Mouse (Mus musculus): ENCODE measurements at regions not wholly inside any gene's neighbourhood (a gene's known extent, or its start where the extent isn't known, plus 50 kb on each side); places are given as distances from the start of the nearest gene placed in this dataset.

GRCm38 (mm10) chr1:184536311-184537200 lies 195.9 kb downstream of the Hlx start:
- peak; percentile 24; the same call in 1 of the 2 replicates for ATAC-seq (ENCODE audit: low read depth)
- H3K27me3 ChIP-seq (ENCODE audit: control insufficient read depth, insufficient read depth, low read depth, low read length) = no peaks in the 10 kb centered on the region

GRCm38 (mm10) chr1:184535691-184536090 lies 196.7 kb downstream of the Hlx start:
- H3K27ac ChIP-seq (ENCODE audit: low read length) = no peak overlapping the region
- 59% methylated on average over 3 of the region's 3 CpGs for WGBS (ENCODE audit: insufficient replicate concordance)
- ATAC-seq (ENCODE audit: low read depth) = peak; percentile 27; the same call in 1 of the 2 replicates

More at GRCm38 (mm10) chr1:184536311-184537200, 195.9 kb downstream of the Hlx start:
- no peaks in the 10 kb centered on the region for H3K36me3 ChIP-seq (ENCODE audit: control insufficient read depth, insufficient read depth)
- H3K27ac ChIP-seq (ENCODE audit: low read length) = peak overlapping the region; percentile 24; the same call in 1 of the 2 replicates
- H3K4me2 ChIP-seq (ENCODE audit: low read depth, low read length) = no peak overlapping the region
- H3K4me3 ChIP-seq (ENCODE audit: low read depth, low read length) = no peak overlapping the region
- H3K4me1 ChIP-seq (ENCODE audit: control insufficient read depth, low read depth, low read length) = no peaks in the 10 kb centered on the region
- no peaks in the 10 kb centered on the region for H3K9me3 ChIP-seq (replicated peaks; ENCODE audit: control insufficient read depth, low read length)
- no peak overlapping the region for H3K9ac ChIP-seq (ENCODE audit: low read depth, low read length)
- WGBS (ENCODE audit: insufficient replicate concordance) = 53% methylated on average over 11 of the region's 11 CpGs

GRCm38 (mm10) chr1:184534511-184534910 lies 197.9 kb downstream of the Hlx start:
- 55% methylated on average over 4 of the region's 4 CpGs for WGBS (ENCODE audit: insufficient replicate concordance)

More at GRCm38 (mm10) chr1:184535691-184536090, 196.7 kb downstream of the Hlx start:
- Histone ChIP-seq H3K9me3 (replicated peaks; ENCODE audit: control insufficient read depth, low read length) (no peaks in the 10 kb centered on the region), H3K9ac (ENCODE audit: low read depth, low read length) (no peak overlapping the region), H3K4me3 (ENCODE audit: low read depth, low read length) (no peak overlapping the region), H3K36me3 (ENCODE audit: control insufficient read depth, insufficient read depth) (no peaks in the 10 kb centered on the region), H3K4me1 (ENCODE audit: control insufficient read depth, low read depth, low read length) (no peaks in the 10 kb centered on the region), H3K4me2 (ENCODE audit: low read depth, low read length) (no peak overlapping the region), H3K27me3 (ENCODE audit: control insufficient read depth, insufficient read depth, low read depth, low read length) (no peaks in the 10 kb centered on the region)

GRCm38 (mm10) chr1:184533870-184534269 lies 198.5 kb downstream of the Hlx start:
- no peak for ATAC-seq (ENCODE audit: low read depth)
- no peak overlapping the region for H3K9ac ChIP-seq (ENCODE audit: low read depth, low read length)
- no peaks in the 10 kb centered on the region for H3K27me3 ChIP-seq (ENCODE audit: control insufficient read depth, insufficient read depth, low read depth, low read length)
- no peak overlapping the region for H3K27ac ChIP-seq (ENCODE audit: low read length)
- H3K36me3 ChIP-seq (ENCODE audit: control insufficient read depth, insufficient read depth) = no peaks in the 10 kb centered on the region
- WGBS (ENCODE audit: insufficient replicate concordance) = 38% methylated on average over 5 of the region's 5 CpGs
- no peak overlapping the region for H3K4me3 ChIP-seq (ENCODE audit: low read depth, low read length)
- H3K9me3 ChIP-seq (replicated peaks; ENCODE audit: control insufficient read depth, low read length) = no peaks in the 10 kb centered on the region
- H3K4me1 ChIP-seq (ENCODE audit: control insufficient read depth, low read depth, low read length) = no peaks in the 10 kb centered on the region
- no peak overlapping the region for H3K4me2 ChIP-seq (ENCODE audit: low read depth, low read length)

More at GRCm38 (mm10) chr1:184534511-184534910, 197.9 kb downstream of the Hlx start:
- Histone ChIP-seq H3K9me3 (replicated peaks; ENCODE audit: control insufficient read depth, low read length) (no peaks in the 10 kb centered on the region), H3K9ac (ENCODE audit: low read depth, low read length) (no peak overlapping the region), H3K36me3 (ENCODE audit: control insufficient read depth, insufficient read depth) (no peaks in the 10 kb centered on the region), H3K4me1 (ENCODE audit: control insufficient read depth, low read depth, low read length) (no peaks in the 10 kb centered on the region), H3K27me3 (ENCODE audit: control insufficient read depth, insufficient read depth, low read depth, low read length) (no peaks in the 10 kb centered on the region), H3K4me3 (ENCODE audit: low read depth, low read length) (no peak overlapping the region), H3K27ac (ENCODE audit: low read length) (no peak overlapping the region), H3K4me2 (ENCODE audit: low read depth, low read length) (no peak overlapping the region)
- no peak for ATAC-seq (ENCODE audit: low read depth)

- Histone ChIP-seq H3K4me2 (ENCODE audit: low read depth, low read length) (no peak overlapping the region), H3K9me3 (replicated peaks; ENCODE audit: control insufficient read depth, low read length) (no peaks in the 10 kb centered on the region), H3K36me3 (ENCODE audit: control insufficient read depth, insufficient read depth) (no peaks in the 10 kb centered on the region), H3K27me3 (ENCODE audit: control insufficient read depth, insufficient read depth, low read depth, low read length) (no peaks in the 10 kb centered on the region), H3K4me1 (ENCODE audit: control insufficient read depth, low read depth, low read length) (no peaks in the 10 kb centered on the region), H3K4me3 (ENCODE audit: low read depth, low read length) (no peak overlapping the region), H3K9ac (ENCODE audit: low read depth, low read length) (no peak overlapping the region), H3K27ac (ENCODE audit: low read length) (no peak overlapping the region)
- ATAC-seq (ENCODE audit: low read depth) = no peak
- WGBS (ENCODE audit: insufficient replicate concordance) = 62% methylated on average over 8 of the region's 8 CpGs
Observed at GRCm38 (mm10) chr1:184532488-184533055, 199.8 kb downstream of the Hlx start.

- Histone ChIP-seq H3K4me1 (ENCODE audit: control insufficient read depth, low read depth, low read length) (no peaks in the 10 kb centered on the region), H3K36me3 (ENCODE audit: control insufficient read depth, insufficient read depth) (no peaks in the 10 kb centered on the region), H3K4me2 (ENCODE audit: low read depth, low read length) (no peak overlapping the region), H3K27ac (ENCODE audit: low read length) (no peak overlapping the region), H3K4me3 (ENCODE audit: low read depth, low read length) (no peak overlapping the region), H3K27me3 (ENCODE audit: control insufficient read depth, insufficient read depth, low read depth, low read length) (no peaks in the 10 kb centered on the region), H3K9ac (ENCODE audit: low read depth, low read length) (no peak overlapping the region), H3K9me3 (replicated peaks; ENCODE audit: control insufficient read depth, low read length) (no peaks in the 10 kb centered on the region)
- ATAC-seq (ENCODE audit: low read depth) = no peak
- 51% methylated on average over 3 of the region's 3 CpGs for WGBS (ENCODE audit: insufficient replicate concordance)
Observed at GRCm38 (mm10) chr1:184530606-184531320, 201.7 kb downstream of the Hlx start.

- no peak overlapping the region for H3K27ac ChIP-seq (ENCODE audit: low read length)
Observed at GRCm38 (mm10) chr1:184525740-184526139, 206.7 kb downstream of the Hlx start.

GRCm38 (mm10) chr1:184519551-184519950 lies 212.9 kb downstream of the Hlx start:
- no peak overlapping the region for H3K27ac ChIP-seq (ENCODE audit: low read length)
- no peaks in the 10 kb centered on the region for H3K9me3 ChIP-seq (replicated peaks; ENCODE audit: control insufficient read depth, low read length)
- no peak overlapping the region for H3K4me2 ChIP-seq (ENCODE audit: low read depth, low read length)
- no peaks in the 10 kb centered on the region for H3K27me3 ChIP-seq (ENCODE audit: control insufficient read depth, insufficient read depth, low read depth, low read length)
- no peak overlapping the region for H3K4me3 ChIP-seq (ENCODE audit: low read depth, low read length)
- ATAC-seq (ENCODE audit: low read depth) = no peak
- H3K36me3 ChIP-seq (ENCODE audit: control insufficient read depth, insufficient read depth) = no peaks in the 10 kb centered on the region
- no peak overlapping the region for H3K9ac ChIP-seq (ENCODE audit: low read depth, low read length)
- H3K4me1 ChIP-seq (ENCODE audit: control insufficient read depth, low read depth, low read length) = no peaks in the 10 kb centered on the region
- 81% methylated on average over 5 of the region's 5 CpGs for WGBS (ENCODE audit: insufficient replicate concordance)

More at GRCm38 (mm10) chr1:184525740-184526139, 206.7 kb downstream of the Hlx start:
- Histone ChIP-seq H3K4me2 (ENCODE audit: low read depth, low read length) (no peak overlapping the region), H3K9ac (ENCODE audit: low read depth, low read length) (no peak overlapping the region), H3K4me1 (ENCODE audit: control insufficient read depth, low read depth, low read length) (no peaks in the 10 kb centered on the region), H3K4me3 (ENCODE audit: low read depth, low read length) (no peak overlapping the region), H3K36me3 (ENCODE audit: control insufficient read depth, insufficient read depth) (no peaks in the 10 kb centered on the region), H3K27me3 (ENCODE audit: control insufficient read depth, insufficient read depth, low read depth, low read length) (no peaks in the 10 kb centered on the region), H3K9me3 (replicated peaks; ENCODE audit: control insufficient read depth, low read length) (no peaks in the 10 kb centered on the region)
- no peak for ATAC-seq (ENCODE audit: low read depth)
- 65% methylated on average over 4 of the region's 4 CpGs for WGBS (ENCODE audit: insufficient replicate concordance)
